Mouse (Mus musculus): ENCODE measurements at regions not wholly inside any gene's neighbourhood (a gene's known extent, or its start where the extent isn't known, plus 50 kb on each side); places are given as distances from the start of the nearest gene placed in this dataset.

DNA sequence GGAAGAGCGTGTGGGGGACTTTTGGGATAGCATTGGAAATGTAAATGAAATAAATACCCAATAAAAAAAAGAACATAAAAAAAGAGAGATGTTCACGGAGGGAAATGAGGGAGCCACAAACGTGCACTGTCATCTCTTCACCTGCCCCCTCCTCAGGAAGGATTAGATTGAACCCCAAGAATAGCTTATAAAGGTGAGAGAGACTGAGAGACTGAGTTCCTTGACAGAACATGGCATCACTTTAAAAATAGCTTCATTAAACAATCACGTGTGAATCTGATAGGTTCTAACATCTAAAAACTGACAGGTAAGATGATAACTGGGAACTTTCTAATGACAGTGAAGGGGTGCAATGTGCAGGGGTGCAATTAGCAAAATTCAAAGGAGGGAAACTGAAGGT lies 105.2 kb downstream of the Csl start:
- Histone ChIP-seq H3K9ac (no peak overlapping the region), H3K27me3 (replicated peaks) (no peaks in the 10 kb centered on the region), H3K27ac (no peak overlapping the region), H3K4me2 (no peak overlapping the region), H3K4me1 (no peaks in the 10 kb centered on the region), H3K36me3 (replicated peaks) (no peaks in the 10 kb centered on the region), H3K9me3 (no peaks in the 10 kb centered on the region), H3K4me3 (no peak overlapping the region)
- no peak for ATAC-seq (replicated peaks)
- WGBS, result 85% methylated on average over 4 of the region's 4 CpGs

DNA sequence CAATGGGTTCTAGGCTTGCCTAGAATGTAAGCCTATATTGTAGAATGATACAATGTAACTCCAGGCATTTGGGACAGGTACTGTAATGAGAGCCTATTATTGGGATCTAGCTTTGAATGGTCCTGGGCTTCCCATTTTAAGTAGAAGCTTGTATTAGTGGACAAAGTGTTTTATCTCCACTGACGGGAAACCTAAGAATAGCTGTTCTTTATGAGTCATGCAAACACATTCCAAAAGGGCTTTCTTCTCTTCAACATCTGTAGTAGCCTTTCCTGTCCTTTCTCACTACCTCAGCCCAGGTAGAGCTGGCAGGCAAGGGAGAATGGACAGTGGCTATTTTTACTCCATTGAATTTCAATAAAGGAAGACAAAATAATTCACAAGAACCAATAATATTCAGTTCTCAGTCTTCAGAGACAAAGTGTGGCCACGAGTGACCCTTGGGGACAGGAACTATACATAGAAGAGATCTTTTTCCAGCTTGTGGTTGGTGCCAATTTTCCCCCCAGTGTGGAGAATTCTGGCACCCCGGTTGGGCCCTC lies 82.8 kb downstream of the Csl start:
- no peak overlapping the region for H3K27ac ChIP-seq
- no peak for ATAC-seq (replicated peaks)
- H3K4me2 ChIP-seq, result no peak overlapping the region
- H3K36me3 ChIP-seq (replicated peaks), result no peaks in the 10 kb centered on the region
- no peaks in the 10 kb centered on the region for H3K27me3 ChIP-seq (replicated peaks)
- H3K9ac ChIP-seq, result no peak overlapping the region
- H3K4me3 ChIP-seq, result no peak overlapping the region
- 78% methylated on average over 3 of the region's 3 CpGs for WGBS
- H3K9me3 ChIP-seq, result no peaks in the 10 kb centered on the region
- H3K4me1 ChIP-seq, result no peaks in the 10 kb centered on the region

DNA sequence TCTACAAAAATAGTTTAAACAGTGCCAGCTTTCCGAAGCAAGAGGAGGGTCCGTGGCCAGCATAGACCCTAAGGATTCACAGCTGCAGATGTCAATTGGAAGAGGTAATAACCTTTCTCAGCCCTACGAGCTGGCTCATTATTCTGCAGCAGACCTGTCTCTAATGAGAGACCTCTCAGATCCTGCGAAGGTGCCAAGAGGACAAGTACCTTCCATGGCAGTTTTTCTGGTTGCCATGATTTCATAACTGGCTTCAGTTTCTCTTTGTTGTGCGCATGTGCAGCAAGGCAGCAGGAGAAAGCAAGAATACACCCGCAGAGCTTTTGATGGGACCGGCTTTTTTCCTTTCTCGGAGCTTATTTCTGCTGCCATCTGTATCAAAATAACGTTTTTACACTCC lies 81.4 kb downstream of the Csl start:
- no peak overlapping the region for H3K27ac ChIP-seq
- H3K27me3 ChIP-seq (replicated peaks), result no peaks in the 10 kb centered on the region
- H3K36me3 ChIP-seq (replicated peaks), result no peaks in the 10 kb centered on the region
- no peak overlapping the region for H3K4me2 ChIP-seq
- H3K9ac ChIP-seq, result no peak overlapping the region
- H3K4me1 ChIP-seq, result peaks cover 4% of the 10 kb centered on the region; the same call in 1 of the 2 replicates
- H3K9me3 ChIP-seq, result no peaks in the 10 kb centered on the region
- no peak for ATAC-seq (replicated peaks)
- 64% methylated on average over 9 of the region's 9 CpGs for WGBS
- H3K4me3 ChIP-seq, result no peak overlapping the region

DNA sequence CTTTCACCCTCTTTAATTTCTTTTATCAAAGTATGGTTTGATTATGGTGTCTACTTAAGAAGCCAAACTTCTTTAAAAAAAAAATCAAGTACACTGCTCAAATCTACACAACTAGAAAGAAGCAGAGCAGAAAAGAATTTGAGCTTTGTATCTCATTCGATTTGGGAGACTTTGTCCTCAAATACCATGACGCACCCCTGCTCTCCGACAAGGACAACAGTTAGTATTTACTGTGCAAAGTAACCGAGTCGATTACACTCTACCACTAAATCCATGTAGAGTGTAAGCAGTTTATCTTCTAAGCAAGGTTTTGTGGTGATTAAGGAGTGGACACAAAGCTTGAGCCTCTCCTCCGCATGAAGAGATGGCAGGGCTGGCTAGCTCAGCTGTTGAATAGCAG lies 79.6 kb downstream of the Csl start:
- Histone ChIP-seq H3K4me1 (peaks cover 4% of the 10 kb centered on the region; the same call in 1 of the 2 replicates), H3K4me2 (no peak overlapping the region), H3K9ac (no peak overlapping the region), H3K4me3 (no peak overlapping the region), H3K27me3 (replicated peaks) (no peaks in the 10 kb centered on the region), H3K27ac (no peak overlapping the region), H3K36me3 (replicated peaks) (no peaks in the 10 kb centered on the region), H3K9me3 (no peaks in the 10 kb centered on the region)
- ATAC-seq (replicated peaks), result no peak
- WGBS, result 79% methylated on average over 6 of the region's 6 CpGs

DNA sequence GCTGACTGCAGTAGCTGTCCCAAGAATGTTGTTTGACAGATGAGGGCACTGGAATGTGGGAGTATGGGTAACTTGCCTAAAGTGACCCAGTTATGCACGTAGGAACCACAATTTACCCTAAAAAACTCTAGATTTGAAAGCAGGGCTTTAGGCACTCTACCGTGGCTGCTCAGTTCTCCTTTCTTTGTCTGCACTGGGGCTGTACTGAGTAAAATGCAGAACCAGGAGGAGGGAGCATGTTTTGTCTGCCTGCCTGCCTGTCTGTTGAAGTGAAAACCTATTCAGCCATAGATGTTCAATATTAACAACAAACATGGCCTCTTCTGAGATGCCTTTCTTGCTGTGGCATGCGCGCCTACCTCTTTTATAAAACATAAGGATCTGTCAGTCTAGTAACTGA lies 77.5 kb downstream of the Csl start:
- H3K27ac ChIP-seq, result peak overlapping the region; percentile 49
- H3K9ac ChIP-seq, result no peak overlapping the region
- WGBS, result 29% methylated on average over 4 of the region's 4 CpGs

DNA sequence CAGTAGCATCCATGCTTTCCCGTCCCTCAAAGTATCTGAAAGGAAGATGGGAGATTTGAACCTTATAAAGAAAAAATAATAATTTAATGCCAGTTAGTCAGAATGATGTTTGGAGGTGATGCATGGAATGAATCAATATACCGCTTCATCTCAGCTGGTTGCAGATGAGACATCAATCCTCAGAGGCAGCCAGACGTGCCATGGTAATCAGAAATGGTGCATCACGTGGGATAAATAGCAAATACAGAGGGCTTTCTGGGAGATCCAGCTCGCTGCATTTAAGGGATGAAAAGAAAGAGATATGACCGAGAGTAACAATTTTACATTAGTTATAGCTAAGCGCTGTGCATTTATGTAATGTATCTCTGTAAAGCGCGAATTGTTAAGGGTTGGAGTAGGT lies 77.1 kb downstream of the Csl start:
- no peaks in the 10 kb centered on the region for H3K9me3 ChIP-seq
- H3K36me3 ChIP-seq (replicated peaks), result no peaks in the 10 kb centered on the region
- WGBS, result 63% methylated on average over 9 of the region's 9 CpGs
- no peak overlapping the region for H3K4me2 ChIP-seq
- peak overlapping the region; percentile 49 for H3K27ac ChIP-seq
- no peaks in the 10 kb centered on the region for H3K27me3 ChIP-seq (replicated peaks)
- H3K4me3 ChIP-seq, result no peak overlapping the region
- peaks cover 4% of the 10 kb centered on the region; the same call in 1 of the 2 replicates for H3K4me1 ChIP-seq
- no peak for ATAC-seq (replicated peaks)
- H3K9ac ChIP-seq, result no peak overlapping the region

More for the DNA sequence above, 77.5 kb downstream of the Csl start:
- Histone ChIP-seq H3K4me3 (no peak overlapping the region), H3K4me2 (no peak overlapping the region), H3K4me1 (peaks cover 4% of the 10 kb centered on the region; the same call in 1 of the 2 replicates), H3K36me3 (replicated peaks) (no peaks in the 10 kb centered on the region), H3K27me3 (replicated peaks) (no peaks in the 10 kb centered on the region), H3K9me3 (no peaks in the 10 kb centered on the region)
- 0 out of 2 replicates have a peak, but pooled peaks have one; percentile 35 for ATAC-seq (replicated peaks)

DNA sequence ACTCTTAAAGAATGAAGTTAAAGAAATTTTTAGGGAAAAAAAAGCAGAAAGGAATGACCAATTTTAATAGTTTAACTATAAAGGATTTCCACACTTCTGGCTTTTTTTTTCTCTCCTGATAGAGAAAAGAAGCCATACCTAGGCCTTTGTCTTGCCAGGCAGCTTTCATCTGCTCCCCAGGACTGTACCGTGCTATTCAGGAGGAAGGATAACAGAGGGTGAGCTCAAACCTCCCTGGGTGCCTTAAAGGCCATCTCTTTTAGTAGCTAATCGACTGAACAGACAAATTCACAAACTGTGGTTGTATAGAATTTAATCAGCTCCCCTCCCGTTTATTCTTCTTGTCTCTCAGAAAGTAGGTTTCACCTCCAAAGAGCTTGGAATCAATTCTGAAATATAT lies 76.1 kb downstream of the Csl start:
- 10% methylated on average over 3 of the region's 3 CpGs for WGBS
- Histone ChIP-seq H3K27me3 (replicated peaks) (no peaks in the 10 kb centered on the region), H3K36me3 (replicated peaks) (no peaks in the 10 kb centered on the region), H3K9ac (no peak overlapping the region), H3K4me1 (peaks cover 4% of the 10 kb centered on the region; the same call in 1 of the 2 replicates), H3K9me3 (no peaks in the 10 kb centered on the region), H3K27ac (0 out of 2 replicates have a peak overlapping the region, but pooled peaks have one; percentile 15), H3K4me2 (no peak overlapping the region), H3K4me3 (no peak overlapping the region)
- ATAC-seq (replicated peaks), result peak; percentile 86

DNA sequence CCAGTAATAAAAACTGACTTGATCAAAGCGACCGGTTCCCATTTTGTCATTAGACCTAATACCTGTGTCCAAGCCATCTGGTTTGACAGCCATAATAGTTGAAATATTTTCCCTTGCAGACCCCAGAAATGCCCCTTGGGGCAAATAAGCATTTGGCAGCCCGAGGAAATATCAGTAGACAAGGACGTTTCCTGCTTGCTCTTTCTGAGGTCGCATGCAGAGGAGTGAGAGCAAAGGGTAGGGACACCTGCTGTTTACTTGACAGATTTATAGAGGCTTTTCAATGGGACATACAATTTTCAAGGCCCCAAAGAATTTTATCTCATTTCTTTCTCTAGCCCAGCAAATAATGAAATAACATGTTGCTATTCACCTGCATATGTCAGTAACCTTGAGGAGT lies 73.5 kb downstream of the Csl start:
- Histone ChIP-seq H3K27ac (no peak overlapping the region), H3K27me3 (replicated peaks) (no peaks in the 10 kb centered on the region), H3K9ac (no peak overlapping the region), H3K9me3 (no peaks in the 10 kb centered on the region), H3K4me1 (peaks cover 4% of the 10 kb centered on the region; the same call in 1 of the 2 replicates), H3K4me2 (no peak overlapping the region), H3K36me3 (replicated peaks) (no peaks in the 10 kb centered on the region), H3K4me3 (no peak overlapping the region)
- ATAC-seq (replicated peaks), result no peak
- WGBS, result 57% methylated on average over 5 of the region's 5 CpGs

DNA sequence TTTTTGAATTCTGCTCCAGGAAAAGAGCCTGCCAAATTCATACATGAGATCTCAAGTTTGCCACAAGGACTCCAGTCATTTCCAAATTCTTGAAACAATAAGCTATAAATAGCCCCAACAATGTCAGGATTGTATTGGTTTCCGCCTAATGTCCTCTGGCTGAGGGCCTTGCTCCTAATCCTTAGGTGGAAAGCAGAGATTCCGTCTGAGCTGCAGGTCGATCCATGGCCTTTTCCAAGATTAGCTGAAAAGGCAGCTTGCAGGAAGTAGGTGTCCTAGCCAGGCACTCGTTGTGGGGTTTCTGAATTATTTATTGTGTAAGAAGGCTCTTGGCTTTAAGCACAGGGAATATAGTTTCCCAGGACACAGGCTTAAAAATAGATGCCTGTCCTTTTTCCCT lies 72.4 kb downstream of the Csl start:
- 63% methylated on average over 4 of the region's 4 CpGs for WGBS
- ATAC-seq (replicated peaks), result no peak

DNA sequence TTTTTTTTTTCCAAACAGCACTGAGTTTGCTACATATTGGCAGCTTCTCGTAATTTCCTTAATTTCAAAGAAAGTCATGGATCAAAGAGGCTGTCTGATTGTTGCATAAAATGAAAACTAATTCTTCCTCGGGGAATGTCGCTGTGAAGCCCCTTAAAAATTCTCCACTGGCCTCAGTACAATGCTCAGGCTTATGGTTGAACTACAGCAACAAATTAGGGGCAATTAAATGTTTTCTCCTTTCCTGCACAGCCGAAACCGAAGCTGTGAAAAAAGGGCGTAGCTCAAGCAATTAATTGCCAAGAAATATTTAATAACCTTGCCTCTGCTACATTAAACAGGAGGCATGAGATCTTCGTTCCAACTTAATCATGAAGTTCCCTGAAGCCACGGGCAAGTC lies 61.8 kb downstream of the Csl start:
- H3K36me3 ChIP-seq (replicated peaks), result no peaks in the 10 kb centered on the region
- no peaks in the 10 kb centered on the region for H3K27me3 ChIP-seq (replicated peaks)
- H3K9me3 ChIP-seq, result no peaks in the 10 kb centered on the region
- peak; percentile 39; the same call in 1 of the 2 replicates for ATAC-seq (replicated peaks)
- H3K9ac ChIP-seq, result no peak overlapping the region
- 66% methylated on average over 8 of the region's 8 CpGs for WGBS
- no peak overlapping the region for H3K27ac ChIP-seq
- H3K4me2 ChIP-seq, result no peak overlapping the region
- H3K4me1 ChIP-seq, result no peaks in the 10 kb centered on the region
- H3K4me3 ChIP-seq, result no peak overlapping the region

More for the DNA sequence above, 72.4 kb downstream of the Csl start:
- Histone ChIP-seq H3K27ac (no peak overlapping the region), H3K4me1 (peaks cover under 1% of the 10 kb centered on the region; the same call in 1 of the 2 replicates), H3K27me3 (replicated peaks) (no peaks in the 10 kb centered on the region), H3K9me3 (no peaks in the 10 kb centered on the region), H3K4me2 (no peak overlapping the region), H3K36me3 (replicated peaks) (no peaks in the 10 kb centered on the region), H3K9ac (no peak overlapping the region), H3K4me3 (no peak overlapping the region)

DNA sequence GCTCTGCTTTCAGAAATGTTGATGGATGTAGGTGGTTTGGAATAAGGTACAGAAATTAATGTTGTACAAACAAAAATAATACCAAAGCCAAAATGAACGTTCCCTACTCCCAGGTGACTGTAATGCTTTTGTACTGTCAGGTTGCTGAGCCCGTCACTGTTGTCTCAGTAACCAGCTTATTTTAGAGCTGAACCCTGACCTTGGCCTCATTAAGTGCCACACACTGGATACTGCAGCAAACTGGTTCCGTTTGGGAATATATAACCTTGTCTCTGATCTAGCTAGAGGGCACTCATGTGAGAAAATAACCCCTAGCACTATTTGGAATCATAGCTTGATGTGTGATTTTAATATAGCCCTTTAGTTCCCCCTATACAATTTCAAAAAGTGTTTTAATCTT lies 60.0 kb downstream of the Csl start:
- Histone ChIP-seq H3K9ac (no peak overlapping the region), H3K4me1 (no peaks in the 10 kb centered on the region), H3K27ac (no peak overlapping the region), H3K4me3 (no peak overlapping the region), H3K9me3 (no peaks in the 10 kb centered on the region), H3K27me3 (replicated peaks) (no peaks in the 10 kb centered on the region), H3K4me2 (no peak overlapping the region), H3K36me3 (replicated peaks) (no peaks in the 10 kb centered on the region)
- no peak for ATAC-seq (replicated peaks)
- WGBS, result 44% methylated on average over 3 of the region's 3 CpGs

DNA sequence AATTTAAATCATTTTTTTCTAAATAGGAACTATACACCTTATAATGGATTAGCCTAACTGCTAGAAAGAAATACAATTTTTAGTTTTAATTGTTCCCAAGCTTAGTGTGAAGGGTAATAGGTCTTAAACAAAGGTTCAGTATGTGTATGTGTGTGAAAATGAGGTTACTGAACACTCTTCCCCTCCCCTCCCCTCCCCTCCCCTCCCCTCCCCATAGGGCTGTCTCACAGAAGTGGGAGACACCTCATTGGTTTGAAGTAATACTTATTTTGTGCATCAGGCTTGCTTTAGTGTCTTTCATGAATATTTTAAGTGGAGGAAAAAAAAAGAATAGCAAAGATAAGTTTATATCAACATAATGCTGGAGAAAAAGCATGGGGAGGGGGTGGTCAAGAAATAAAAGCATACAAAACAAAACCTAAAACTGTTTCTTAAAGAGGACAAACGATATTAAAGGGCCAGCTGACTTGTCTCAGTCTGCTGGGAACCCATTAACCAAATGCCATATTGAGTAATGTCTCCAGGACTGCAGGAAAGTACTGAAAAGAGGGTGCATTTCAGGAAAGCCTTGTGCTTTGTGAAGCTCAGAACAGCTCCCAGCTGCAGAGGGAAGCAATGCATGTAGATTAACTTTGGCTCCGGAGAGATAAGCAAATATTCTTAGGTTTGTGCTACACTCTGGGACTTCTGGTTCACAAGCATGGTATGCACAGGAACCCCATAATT lies 59.2 kb downstream of the Csl start:
- H3K9ac ChIP-seq, result no peak overlapping the region
- H3K4me1 ChIP-seq, result no peaks in the 10 kb centered on the region
- ATAC-seq (replicated peaks), result no peak
- no peaks in the 10 kb centered on the region for H3K27me3 ChIP-seq (replicated peaks)
- no peak overlapping the region for H3K4me3 ChIP-seq
- no peak overlapping the region for H3K27ac ChIP-seq
- H3K36me3 ChIP-seq (replicated peaks), result no peaks in the 10 kb centered on the region
- 69% methylated on average over 2 of the region's 2 CpGs for WGBS
- no peak overlapping the region for H3K4me2 ChIP-seq
- no peaks in the 10 kb centered on the region for H3K9me3 ChIP-seq
